Mouse (Mus musculus) bone marrow, adult 2 months (tissue): Measurements from ENCODE around the gene Jmjd1c. TPM values are rescaled to one million over a fixed set of nuclear protein-coding genes. Genes with fewer than 3 reads are reported as not detected.

Source experiments
- H3K27ac ChIP-seq: fragments of 200-500 bp; 2 replicates; pipeline ENCODE4 v1.5.1; 2012; ENCODE audit warnings: low read depth, mild to moderate bottlenecking, control low read depth, inconsistent platforms, low read length; ENCODE audit not compliant: control insufficient read depth, poor library complexity, insufficient read depth
- H3K4me1 ChIP-seq: fragments of 200-500 bp; 2 replicates; pipeline ENCODE4 v1.6.1; 2011; ENCODE audit warnings: low read length; ENCODE audit not compliant: control insufficient read depth, insufficient read depth
- H3K4me3 ChIP-seq: fragments of 200-500 bp; replicated peaks from 2 replicates; pipeline ENCODE3; 2011; ENCODE audit warnings: mild to moderate bottlenecking, low read depth, low read length, control low read depth; ENCODE audit not compliant: control insufficient read depth
- CTCF ChIP-seq: fragments of 200-500 bp; IDR thresholded peaks from 2 replicates; pipeline ENCODE4 v1.5.1; 2011; ENCODE audit warnings: low read length, control low read depth; ENCODE audit not compliant: control insufficient read depth, insufficient read depth
- POLR2A ChIP-seq: fragments of 200-500 bp; IDR thresholded peaks from 2 replicates; pipeline ENCODE4 v1.6.1; 2011; ENCODE audit warnings: low read depth, mild to moderate bottlenecking, control low read depth, low read length, borderline replicate concordance; ENCODE audit not compliant: control insufficient read depth
- WGBS: fragments of 180-500 bp; shearing (Covaris S2); methylation state at CpG from one replicate; pipeline ENCODE4 v1.1.7; 2018; 5-methylcytosine and 5-hydroxymethylcytosine counted together
- polyA plus RNA-seq: library from polyadenylated mRNA; stranded (reverse); fragments of >200 nt; gene quantifications from 2 replicates; pipeline ENCODE4 v1.2.4, GENCODE M21; 2011; ENCODE audit warnings: low replicate concordance; ENCODE audit not compliant: missing spikeins, insufficient read depth, insufficient read length

The Jmjd1c gene
- polyA plus RNA-seq, 1 experiment: 18.0 TPM

- TF ChIP-seq POLR2A (no peak), CTCF (no peak)
- H3K4me3 ChIP-seq: no peak overlapping the region
- H3K4me1 ChIP-seq: peaks cover 3% of the 10 kb centered on the region; the same call in 1 of the 2 replicates
- WGBS: 53% methylated on average over 7 of the region's 7 CpGs
- no peak overlapping the region for H3K27ac ChIP-seq
These were observed 30.5 kb upstream of the Jmjd1c start for GRCm38 (mm10) chr10:67065277-67065887.

GRCm38 (mm10) chr10:67065927-67066326 is 30.0 kb upstream of the Jmjd1c start:
- 65% methylated on average over 5 of the region's 5 CpGs for WGBS
- Histone ChIP-seq H3K27ac (no peak overlapping the region), H3K4me3 (no peak overlapping the region), H3K4me1 (peaks cover 5% of the 10 kb centered on the region; the same call in 1 of the 2 replicates)
- TF ChIP-seq CTCF: no peak
- TF ChIP-seq POLR2A: no peak

GRCm38 (mm10) chr10:67066421-67066820 is 29.5 kb upstream of the Jmjd1c start:
- no peak overlapping the region for H3K4me3 ChIP-seq
- H3K4me1 ChIP-seq: peaks cover 5% of the 10 kb centered on the region; the same call in 1 of the 2 replicates
- no peak for TF ChIP-seq CTCF
- no peak for TF ChIP-seq POLR2A
- no peak overlapping the region for H3K27ac ChIP-seq
- WGBS: 66% methylated on average over 3 of the region's 3 CpGs

- TF ChIP-seq CTCF (no peak), POLR2A (no peak)
- Histone ChIP-seq H3K4me1 (peaks cover 8% of the 10 kb centered on the region; the same call in 1 of the 2 replicates), H3K4me3 (peak overlapping the region; percentile 69), H3K27ac (peak overlapping the region; percentile 86; the same call in 1 of the 2 replicates)
- WGBS: 9% methylated on average over 10 of the region's 10 CpGs
These were observed 26.9 kb upstream of the Jmjd1c start for GRCm38 (mm10) chr10:67069013-67069412.

GRCm38 (mm10) chr10:67071389-67071788 is 24.5 kb upstream of the Jmjd1c start:
- no peak for TF ChIP-seq CTCF
- no peak for TF ChIP-seq POLR2A
- no peak overlapping the region for H3K27ac ChIP-seq
- no peak overlapping the region for H3K4me3 ChIP-seq
- WGBS: 39% methylated on average over 4 of the region's 4 CpGs
- H3K4me1 ChIP-seq: peaks cover 7% of the 10 kb centered on the region; the same call in 1 of the 2 replicates

GRCm38 (mm10) chr10:67071884-67072283 is 24.0 kb upstream of the Jmjd1c start:
- H3K4me3 ChIP-seq: peak overlapping the region; percentile 20

GRCm38 (mm10) chr10:67072600-67072999 is 23.3 kb upstream of the Jmjd1c start:
- no peak for TF ChIP-seq POLR2A
- no peak for TF ChIP-seq CTCF
- peaks cover 5% of the 10 kb centered on the region; the same call in 1 of the 2 replicates for H3K4me1 ChIP-seq
- no peak overlapping the region for H3K27ac ChIP-seq
- H3K4me3 ChIP-seq: no peak overlapping the region
- WGBS: 66% methylated on average over 4 of the region's 4 CpGs

More at GRCm38 (mm10) chr10:67071884-67072283, 24.0 kb upstream of the Jmjd1c start:
- TF ChIP-seq POLR2A (no peak), CTCF (no peak)
- H3K4me1 ChIP-seq: peaks cover 5% of the 10 kb centered on the region; the same call in 1 of the 2 replicates
- WGBS: 21% methylated on average over 5 of the region's 5 CpGs
- no peak overlapping the region for H3K27ac ChIP-seq

- no peak overlapping the region for H3K27ac ChIP-seq
- H3K4me3 ChIP-seq: no peak overlapping the region
- TF ChIP-seq CTCF (no peak), POLR2A (no peak)
- H3K4me1 ChIP-seq: peaks cover 7% of the 10 kb centered on the region; the same call in 1 of the 2 replicates
- 78% methylated on average over 8 of the region's 8 CpGs for WGBS
These were observed 22.3 kb upstream of the Jmjd1c start for GRCm38 (mm10) chr10:67073577-67073976.
